Mouse (Mus musculus): ENCODE measurements around the gene Gm10944. TPM values are rescaled to one million over a fixed set of nuclear protein-coding genes. Genes with fewer than 3 reads are reported as not detected.

The Gm10944 gene
- not detected in 2 replicates for polyA plus RNA-seq (2011; ENCODE audit: insufficient read length, low read depth, missing spikeins)

- H3K4me3 ChIP-seq (ENCODE audit: insufficient read depth, low read length): no peak within 1 kb of the TSS
These were observed at the start of gene Gm10944 for GRCm38 (mm10) chr10:10681048-10681447. Gm10944 (plus strand) TSS chr10:10681348.

GRCm38 (mm10) chr10:10655991-10656390, 25.2 kb upstream of the Gm10944 start:
- TF ChIP-seq CTCF (IDR thresholded peaks at IDR 0.05; ENCODE audit: borderline replicate concordance, insufficient read depth, low read length): no peak
- no peak for TF ChIP-seq POLR2A (IDR thresholded peaks at IDR 0.05; ENCODE audit: low read depth, low read length)
- no peak overlapping the region for H3K4me3 ChIP-seq (ENCODE audit: insufficient read depth, low read length)
- no peaks in the 10 kb centered on the region for H3K4me1 ChIP-seq (ENCODE audit: control insufficient read depth, insufficient read depth, low read length)
- H3K27ac ChIP-seq (ENCODE audit: insufficient read depth, low read length): no peak overlapping the region

More at GRCm38 (mm10) chr10:10681048-10681447, at the start of gene Gm10944:
- TF ChIP-seq CTCF (IDR thresholded peaks at IDR 0.05; ENCODE audit: borderline replicate concordance, insufficient read depth, low read length) (no peak), POLR2A (IDR thresholded peaks at IDR 0.05; ENCODE audit: low read depth, low read length) (no peak)
- no peaks in the 10 kb centered on the region for H3K4me1 ChIP-seq (ENCODE audit: control insufficient read depth, insufficient read depth, low read length)
- H3K27ac ChIP-seq (ENCODE audit: insufficient read depth, low read length): no peak within 1 kb of the TSS

GRCm38 (mm10) chr10:10656621-10657020, 24.5 kb upstream of the Gm10944 start:
- Histone ChIP-seq H3K4me1 (ENCODE audit: control insufficient read depth, insufficient read depth, low read length) (no peaks in the 10 kb centered on the region), H3K27ac (ENCODE audit: insufficient read depth, low read length) (no peak overlapping the region), H3K4me3 (ENCODE audit: insufficient read depth, low read length) (no peak overlapping the region)
- TF ChIP-seq CTCF (IDR thresholded peaks at IDR 0.05; ENCODE audit: borderline replicate concordance, insufficient read depth, low read length): no peak
- no peak for TF ChIP-seq POLR2A (IDR thresholded peaks at IDR 0.05; ENCODE audit: low read depth, low read length)

GRCm38 (mm10) chr10:10659161-10659560, 22.0 kb upstream of the Gm10944 start:
- no peak overlapping the region for H3K27ac ChIP-seq (ENCODE audit: insufficient read depth, low read length)
- no peak overlapping the region for H3K4me3 ChIP-seq (ENCODE audit: insufficient read depth, low read length)
- TF ChIP-seq CTCF (IDR thresholded peaks at IDR 0.05; ENCODE audit: borderline replicate concordance, insufficient read depth, low read length): no peak
- no peak for TF ChIP-seq POLR2A (IDR thresholded peaks at IDR 0.05; ENCODE audit: low read depth, low read length)
- no peaks in the 10 kb centered on the region for H3K4me1 ChIP-seq (ENCODE audit: control insufficient read depth, insufficient read depth, low read length)

- TF ChIP-seq POLR2A (IDR thresholded peaks at IDR 0.05; ENCODE audit: low read depth, low read length) (no peak), CTCF (IDR thresholded peaks at IDR 0.05; ENCODE audit: borderline replicate concordance, insufficient read depth, low read length) (no peak)
- H3K4me3 ChIP-seq (ENCODE audit: insufficient read depth, low read length): no peak overlapping the region
- no peak overlapping the region for H3K27ac ChIP-seq (ENCODE audit: insufficient read depth, low read length)
These were observed 21.2 kb upstream of the Gm10944 start for GRCm38 (mm10) chr10:10659976-10660375.

GRCm38 (mm10) chr10:10688907-10689667, 7.9 kb downstream of the Gm10944 start:
- H3K4me1 ChIP-seq (ENCODE audit: control insufficient read depth, insufficient read depth, low read length): no peaks in the 10 kb centered on the region; the same call in 1 of the 2 replicates
- no peak overlapping the region for H3K27ac ChIP-seq (ENCODE audit: insufficient read depth, low read length)
- no peak for TF ChIP-seq POLR2A (IDR thresholded peaks at IDR 0.05; ENCODE audit: low read depth, low read length)
- TF ChIP-seq CTCF (IDR thresholded peaks at IDR 0.05; ENCODE audit: borderline replicate concordance, insufficient read depth, low read length): no peak
- H3K4me3 ChIP-seq (ENCODE audit: insufficient read depth, low read length): peak overlapping the region; percentile 3

More at GRCm38 (mm10) chr10:10659976-10660375, 21.2 kb upstream of the Gm10944 start:
- no peaks in the 10 kb centered on the region for H3K4me1 ChIP-seq (ENCODE audit: control insufficient read depth, insufficient read depth, low read length)

- H3K4me3 ChIP-seq (ENCODE audit: insufficient read depth, low read length): no peak overlapping the region; the same call in 1 of the 2 replicates
- no peak overlapping the region for H3K27ac ChIP-seq (ENCODE audit: insufficient read depth, low read length)
- H3K4me1 ChIP-seq (ENCODE audit: control insufficient read depth, insufficient read depth, low read length): no peaks in the 10 kb centered on the region; the same call in 1 of the 2 replicates
- TF ChIP-seq CTCF (IDR thresholded peaks at IDR 0.05; ENCODE audit: borderline replicate concordance, insufficient read depth, low read length) (no peak), POLR2A (IDR thresholded peaks at IDR 0.05; ENCODE audit: low read depth, low read length) (no peak)
These were observed 8.6 kb downstream of the Gm10944 start for GRCm38 (mm10) chr10:10689668-10690223.

GRCm38 (mm10) chr10:10697497-10697896, 16.3 kb downstream of the Gm10944 start:
- no peak overlapping the region for H3K27ac ChIP-seq (ENCODE audit: insufficient read depth, low read length)
- no peak overlapping the region for H3K4me3 ChIP-seq (ENCODE audit: insufficient read depth, low read length)
- TF ChIP-seq CTCF (IDR thresholded peaks at IDR 0.05; ENCODE audit: borderline replicate concordance, insufficient read depth, low read length) (no peak), POLR2A (IDR thresholded peaks at IDR 0.05; ENCODE audit: low read depth, low read length) (no peak)
- H3K4me1 ChIP-seq (ENCODE audit: control insufficient read depth, insufficient read depth, low read length): no peaks in the 10 kb centered on the region

- TF ChIP-seq POLR2A (IDR thresholded peaks at IDR 0.05; ENCODE audit: low read depth, low read length) (no peak), CTCF (IDR thresholded peaks at IDR 0.05; ENCODE audit: borderline replicate concordance, insufficient read depth, low read length) (no peak)
- Histone ChIP-seq H3K27ac (ENCODE audit: insufficient read depth, low read length) (no peak overlapping the region), H3K4me1 (ENCODE audit: control insufficient read depth, insufficient read depth, low read length) (no peaks in the 10 kb centered on the region), H3K4me3 (ENCODE audit: insufficient read depth, low read length) (no peak overlapping the region)
These were observed 19.8 kb downstream of the Gm10944 start for GRCm38 (mm10) chr10:10700903-10701302.

GRCm38 (mm10) chr10:10701326-10701725, 20.2 kb downstream of the Gm10944 start:
- H3K27ac ChIP-seq (ENCODE audit: insufficient read depth, low read length): no peak overlapping the region
- TF ChIP-seq CTCF (IDR thresholded peaks at IDR 0.05; ENCODE audit: borderline replicate concordance, insufficient read depth, low read length): no peak
- TF ChIP-seq POLR2A (IDR thresholded peaks at IDR 0.05; ENCODE audit: low read depth, low read length): no peak
- no peaks in the 10 kb centered on the region for H3K4me1 ChIP-seq (ENCODE audit: control insufficient read depth, insufficient read depth, low read length)

More at GRCm38 (mm10) chr10:10701326-10701725, 20.2 kb downstream of the Gm10944 start:
- no peak overlapping the region for H3K4me3 ChIP-seq (ENCODE audit: insufficient read depth, low read length)

Measured in embryonic fibroblast, embryonic 13.5 days (primary cell).